Mouse (Mus musculus): Measurements from ENCODE around the gene Gm45521. TPM values are rescaled to one million over a fixed set of nuclear protein-coding genes. Genes with fewer than 3 reads are reported as not detected.

Gm45521 gene
- total RNA-seq, 1 experiment: 1.0 TPM

- no peak for DNase-seq (ENCODE audit: low read depth, low spot score)
- TF ChIP-seq HCFC1 (IDR thresholded peaks at IDR 0.05; ENCODE audit: borderline replicate concordance, insufficient read depth, low read length): no peak
- no peak for TF ChIP-seq ZNF384 (IDR thresholded peaks at IDR 0.05; ENCODE audit: low read depth, low read length)
- no peak for TF ChIP-seq MAFK (IDR thresholded peaks at IDR 0.05; ENCODE audit: insufficient read depth, low read depth, low read length)
- no peak for TF ChIP-seq CHD2 (IDR thresholded peaks at IDR 0.05; ENCODE audit: low read depth, low read length)
- TF ChIP-seq ZC3H11A (IDR thresholded peaks at IDR 0.05; ENCODE audit: borderline replicate concordance, low read depth, low read length): no peak
- peaks cover 0 to 14% of the 10 kb centered on the region in 2 experiments; a peak in 2 of 4 replicates for H3K4me1 ChIP-seq (ENCODE audit: control insufficient read depth in 2 of 2, insufficient read depth in 2 of 2, low read length in 2 of 2, poor library complexity in 1 of 2)
- no peak overlapping the region for H3K9ac ChIP-seq (ENCODE audit: insufficient read depth, low read depth, low read length, poor library complexity, severe bottlenecking)
- no peak overlapping the region for H3K4me3 ChIP-seq (ENCODE audit: insufficient read depth in 1 of 2, low read depth in 1 of 2, low read length in 2 of 2, poor library complexity in 1 of 2, severe bottlenecking in 1 of 2)
- peaks cover 36% of the 10 kb centered on the region; the same call in 1 of the 2 replicates for H3K36me3 ChIP-seq (ENCODE audit: control insufficient read depth, insufficient read depth, low read length, poor library complexity, severe bottlenecking)
- no peak overlapping the region; the same call in 1 of the 2 replicates for H3K27ac ChIP-seq (ENCODE audit: insufficient read depth, low read depth, low read length, poor library complexity, severe bottlenecking)
- in situ Hi-C loops (cut with MboI; ENCODE audit: low sequenced_read_pairs in 2 of 2, unreplicated experiment in 2 of 2): no loop called here
- H3K9me3 ChIP-seq (ENCODE audit: control insufficient read depth, insufficient read depth, low read depth, low read length): no peaks in the 10 kb centered on the region
Observed at GRCm38 (mm10) chr14:7937052-7937630, 19.9 kb upstream of the Gm45521 start.

GRCm38 (mm10) chr14:7938809-7939784 lies 18.0 kb upstream of the Gm45521 start:
- no peak for DNase-seq (ENCODE audit: low read depth, low spot score)
- peaks cover 37% of the 10 kb centered on the region; the same call in 1 of the 2 replicates for H3K36me3 ChIP-seq (ENCODE audit: control insufficient read depth, insufficient read depth, low read length, poor library complexity, severe bottlenecking)
- no peak overlapping the region for H3K4me3 ChIP-seq (ENCODE audit: insufficient read depth in 1 of 2, low read depth in 1 of 2, low read length in 2 of 2, poor library complexity in 1 of 2, severe bottlenecking in 1 of 2)
- H3K9ac ChIP-seq (ENCODE audit: insufficient read depth, low read depth, low read length, poor library complexity, severe bottlenecking): no peak overlapping the region
- TF ChIP-seq ZNF384 (IDR thresholded peaks at IDR 0.05; ENCODE audit: low read depth, low read length) (no peak), HCFC1 (IDR thresholded peaks at IDR 0.05; ENCODE audit: borderline replicate concordance, insufficient read depth, low read length) (no peak), ZC3H11A (IDR thresholded peaks at IDR 0.05; ENCODE audit: borderline replicate concordance, low read depth, low read length) (no peak), MAFK (IDR thresholded peaks at IDR 0.05; ENCODE audit: insufficient read depth, low read depth, low read length) (no peak), CHD2 (IDR thresholded peaks at IDR 0.05; ENCODE audit: low read depth, low read length) (no peak)
- peaks cover 0 to 23% of the 10 kb centered on the region in 2 experiments; a peak in 2 of 4 replicates for H3K4me1 ChIP-seq (ENCODE audit: control insufficient read depth in 2 of 2, insufficient read depth in 2 of 2, low read length in 2 of 2, poor library complexity in 1 of 2)
- H3K9me3 ChIP-seq (ENCODE audit: control insufficient read depth, insufficient read depth, low read depth, low read length): no peaks in the 10 kb centered on the region
- H3K27ac ChIP-seq (ENCODE audit: insufficient read depth, low read depth, low read length, poor library complexity, severe bottlenecking): no peak overlapping the region
- in situ Hi-C loops (cut with MboI; ENCODE audit: low sequenced_read_pairs in 2 of 2, unreplicated experiment in 2 of 2): no loop called here

- in situ Hi-C loops (cut with MboI; ENCODE audit: low sequenced_read_pairs in 2 of 2, unreplicated experiment in 2 of 2): no loop called here
- H3K4me3 ChIP-seq (ENCODE audit: insufficient read depth in 1 of 2, low read depth in 1 of 2, low read length in 2 of 2, poor library complexity in 1 of 2, severe bottlenecking in 1 of 2): no peak overlapping the region
- no peak overlapping the region for H3K9ac ChIP-seq (ENCODE audit: insufficient read depth, low read depth, low read length, poor library complexity, severe bottlenecking)
- no peak for TF ChIP-seq MAFK (IDR thresholded peaks at IDR 0.05; ENCODE audit: insufficient read depth, low read depth, low read length)
- no peak for TF ChIP-seq CHD2 (IDR thresholded peaks at IDR 0.05; ENCODE audit: low read depth, low read length)
- no peak for TF ChIP-seq HCFC1 (IDR thresholded peaks at IDR 0.05; ENCODE audit: borderline replicate concordance, insufficient read depth, low read length)
- no peak for TF ChIP-seq ZNF384 (IDR thresholded peaks at IDR 0.05; ENCODE audit: low read depth, low read length)
- TF ChIP-seq ZC3H11A (IDR thresholded peaks at IDR 0.05; ENCODE audit: borderline replicate concordance, low read depth, low read length): no peak
- H3K9me3 ChIP-seq (ENCODE audit: control insufficient read depth, insufficient read depth, low read depth, low read length): no peaks in the 10 kb centered on the region
- peaks cover 39% of the 10 kb centered on the region for H3K36me3 ChIP-seq (ENCODE audit: control insufficient read depth, insufficient read depth, low read length, poor library complexity, severe bottlenecking)
- peak overlapping the region; percentile 1; the same call in 1 of the 2 replicates for H3K27ac ChIP-seq (ENCODE audit: insufficient read depth, low read depth, low read length, poor library complexity, severe bottlenecking)
- DNase-seq (ENCODE audit: low read depth, low spot score): no peak
- H3K4me1 ChIP-seq (ENCODE audit: control insufficient read depth in 2 of 2, insufficient read depth in 2 of 2, low read length in 2 of 2, poor library complexity in 1 of 2): peaks cover 0 to 29% of the 10 kb centered on the region in 2 experiments; a peak in 2 of 4 replicates
Observed at GRCm38 (mm10) chr14:7941413-7941812, 15.7 kb upstream of the Gm45521 start.

- H3K27ac ChIP-seq (ENCODE audit: insufficient read depth, low read depth, low read length, poor library complexity, severe bottlenecking): no peak overlapping the region
- TF ChIP-seq HCFC1 (IDR thresholded peaks at IDR 0.05; ENCODE audit: borderline replicate concordance, insufficient read depth, low read length) (no peak), ZC3H11A (IDR thresholded peaks at IDR 0.05; ENCODE audit: borderline replicate concordance, low read depth, low read length) (no peak), CHD2 (IDR thresholded peaks at IDR 0.05; ENCODE audit: low read depth, low read length) (no peak), MAFK (IDR thresholded peaks at IDR 0.05; ENCODE audit: insufficient read depth, low read depth, low read length) (no peak), ZNF384 (IDR thresholded peaks at IDR 0.05; ENCODE audit: low read depth, low read length) (no peak)
- in situ Hi-C loops (cut with MboI; ENCODE audit: low sequenced_read_pairs in 2 of 2, unreplicated experiment in 2 of 2): no loop called here
Observed at GRCm38 (mm10) chr14:7943101-7943800, 13.8 kb upstream of the Gm45521 start.

More at GRCm38 (mm10) chr14:7943101-7943800, 13.8 kb upstream of the Gm45521 start:
- H3K36me3 ChIP-seq (ENCODE audit: control insufficient read depth, insufficient read depth, low read length, poor library complexity, severe bottlenecking): peaks cover 38% of the 10 kb centered on the region
- DNase-seq (ENCODE audit: low read depth, low spot score): no peak
- H3K4me1 ChIP-seq (ENCODE audit: control insufficient read depth in 2 of 2, insufficient read depth in 2 of 2, low read length in 2 of 2, poor library complexity in 1 of 2): peaks cover 0 to 29% of the 10 kb centered on the region in 2 experiments; a peak in 2 of 4 replicates
- no peak overlapping the region for H3K4me3 ChIP-seq (ENCODE audit: insufficient read depth in 1 of 2, low read depth in 1 of 2, low read length in 2 of 2, poor library complexity in 1 of 2, severe bottlenecking in 1 of 2)
- no peaks in the 10 kb centered on the region for H3K9me3 ChIP-seq (ENCODE audit: control insufficient read depth, insufficient read depth, low read depth, low read length)
- H3K9ac ChIP-seq (ENCODE audit: insufficient read depth, low read depth, low read length, poor library complexity, severe bottlenecking): no peak overlapping the region

All from ES-E14 (cell line).